Mouse (Mus musculus) heart, adult 2 months (tissue): ENCODE measurements around the gene Pomt1. TPM values are rescaled to one million over a fixed set of nuclear protein-coding genes. Genes with fewer than 3 reads are reported as not detected.

Experiments
- DNase-seq, 2 experiments: peaks; one replicate each; pipeline ENCODE4 v3.0.0; 2021
- H3K27ac ChIP-seq: fragments of 200-600 bp; 2 replicates; pipeline ENCODE4 v1.8.1; 2022
- H3K27me3 ChIP-seq: fragments of 200-500 bp; 2 replicates; pipeline ENCODE4 v1.6.1; 2012; ENCODE audit warnings: mild to moderate bottlenecking, low read length, inconsistent platforms, mixed read lengths; ENCODE audit not compliant: control insufficient read depth, insufficient read depth
- H3K36me3 ChIP-seq: fragments of 200-500 bp; 2 replicates; pipeline ENCODE4 v1.6.1; 2012; ENCODE audit warnings: low read length, inconsistent platforms; ENCODE audit not compliant: control insufficient read depth, insufficient read depth
- H3K4me1 ChIP-seq: fragments of 200-500 bp; 2 replicates; pipeline ENCODE4 v1.6.1; 2011; ENCODE audit warnings: low read length; ENCODE audit not compliant: control insufficient read depth, insufficient read depth
- H3K4me3 ChIP-seq: fragments of 200-600 bp; 2 replicates; pipeline ENCODE4 v1.8.1; 2022
- H3K79me2 ChIP-seq: fragments of 200-500 bp; replicated peaks from 2 replicates; pipeline ENCODE4 v1.6.1; 2012; ENCODE audit warnings: mild to moderate bottlenecking, inconsistent platforms, low read length, moderate library complexity, mixed read lengths; ENCODE audit not compliant: control insufficient read depth, insufficient read depth
- H3K9ac ChIP-seq: fragments of 200-500 bp; 2 replicates; pipeline ENCODE4 v1.6.1; 2012; ENCODE audit warnings: low read depth, mild to moderate bottlenecking, control low read depth, inconsistent platforms, low read length, mixed read lengths
- CTCF ChIP-seq: fragments of 200-600 bp; IDR thresholded peaks from 2 replicates; pipeline ENCODE4 v1.8.1; 2022; ENCODE audit warnings: antibody characterized with exemption, mild to moderate bottlenecking, moderate library complexity
- EP300 ChIP-seq: fragments of 200-500 bp; IDR thresholded peaks from 2 replicates; pipeline ENCODE4 v1.6.1; 2011; ENCODE audit warnings: low read depth, low read length, control low read depth; ENCODE audit not compliant: insufficient read depth
- POLR2A ChIP-seq: fragments of 200-500 bp; IDR thresholded peaks from 2 replicates; pipeline ENCODE4 v1.6.1; 2011; ENCODE audit warnings: mild to moderate bottlenecking, low read depth, low read length, control low read depth; ENCODE audit not compliant: insufficient read depth
- WGBS: fragments of 180-500 bp; shearing (Covaris S2); methylation state at CpG from one replicate; pipeline ENCODE4 v1.1.7; 2018; 5-methylcytosine and 5-hydroxymethylcytosine counted together
- intact Hi-C: fragments of 180-260 bp; cut with DNase I; formaldehyde crosslinking; loops from one replicate; pipeline ENCODE4 v1.15.1; 2025
- polyA plus RNA-seq: library from polyadenylated mRNA; depleted of rRNA; stranded (reverse); fragments of >200 nt; gene quantifications from 2 replicates; pipeline ENCODE4 v1.2.3, GENCODE M21; 2012
- total RNA-seq, 2 experiments: library from RNA; stranded (reverse); gene quantifications; 2 replicates each; pipeline ENCODE4 v1.2.3; 2021

Gene Pomt1
- total and polyA plus RNA-seq, 3 experiments: 13.1 to 17.7 (median 16.9) TPM

- whole genome bisulfite sequencing: 76% methylated on average over 5 of the region's 5 CpGs
- H3K36me3 ChIP-seq: no peaks in the 10 kb centered on the region; the same call in 1 of the 2 replicates
- no peaks in the 10 kb centered on the region for H3K79me2 ChIP-seq
- H3K27me3 ChIP-seq: no peaks in the 10 kb centered on the region
- intact Hi-C loops: no loop called here
- H3K4me1 ChIP-seq: peaks cover 2% of the 10 kb centered on the region; the same call in 1 of the 2 replicates
- no peak for TF ChIP-seq POLR2A
- TF ChIP-seq EP300: no peak
- TF ChIP-seq CTCF: no peak
- no peak overlapping the region for H3K4me3 ChIP-seq
- no peak for DNase-seq
- no peak overlapping the region for H3K9ac ChIP-seq
- H3K27ac ChIP-seq: no peak overlapping the region
Measured at GRCm38 (mm10) chr2:32218113-32218512, 18.3 kb upstream of the Pomt1 start.

GRCm38 (mm10) chr2:32218541-32219334, 17.7 kb upstream of the Pomt1 start:
- Histone ChIP-seq H3K4me1 (peaks cover 2% of the 10 kb centered on the region; the same call in 1 of the 2 replicates), H3K79me2 (no peaks in the 10 kb centered on the region), H3K4me3 (no peak overlapping the region), H3K9ac (no peak overlapping the region), H3K27me3 (no peaks in the 10 kb centered on the region), H3K36me3 (no peaks in the 10 kb centered on the region; the same call in 1 of the 2 replicates), H3K27ac (no peak overlapping the region; the same call in 1 of the 2 replicates)
- DNase-seq: peak in 1 of 2 experiments; percentile 43
- TF ChIP-seq CTCF: no peak
- TF ChIP-seq EP300: peak; percentile 60; the same call in 1 of the 2 replicates
- no peak for TF ChIP-seq POLR2A
- 78% methylated on average over 11 of the region's 11 CpGs for WGBS
- intact Hi-C loops: no loop called here

- Histone ChIP-seq H3K79me2 (no peaks in the 10 kb centered on the region), H3K27ac (no peak overlapping the region), H3K36me3 (no peaks in the 10 kb centered on the region; the same call in 1 of the 2 replicates), H3K4me1 (peaks cover 2% of the 10 kb centered on the region; the same call in 1 of the 2 replicates), H3K4me3 (no peak overlapping the region), H3K27me3 (no peaks in the 10 kb centered on the region), H3K9ac (no peak overlapping the region)
- intact Hi-C loops: no loop called here
- TF ChIP-seq EP300 (no peak), CTCF (no peak), POLR2A (no peak)
- no peak for DNase-seq
- WGBS: 89% methylated on average over 14 of the region's 14 CpGs
Measured at GRCm38 (mm10) chr2:32219501-32219900, 16.9 kb upstream of the Pomt1 start.

- Histone ChIP-seq H3K9ac (no peak overlapping the region), H3K4me1 (peaks cover 2% of the 10 kb centered on the region; the same call in 1 of the 2 replicates), H3K4me3 (no peak overlapping the region), H3K36me3 (no peaks in the 10 kb centered on the region; the same call in 1 of the 2 replicates), H3K27me3 (no peaks in the 10 kb centered on the region), H3K27ac (no peak overlapping the region), H3K79me2 (no peaks in the 10 kb centered on the region)
- DNase-seq: peak in 1 of 2 experiments; percentile 48
- TF ChIP-seq POLR2A (no peak), EP300 (no peak), CTCF (no peak)
- WGBS: 85% methylated on average over 6 of the region's 6 CpGs
- intact Hi-C loops: no loop called here
Measured at GRCm38 (mm10) chr2:32220021-32220420, 16.4 kb upstream of the Pomt1 start.

GRCm38 (mm10) chr2:32220969-32221368, 15.4 kb upstream of the Pomt1 start:
- DNase-seq: no peak
- no peak overlapping the region for H3K27ac ChIP-seq
- no peak overlapping the region for H3K9ac ChIP-seq
- no peak for TF ChIP-seq POLR2A
- TF ChIP-seq EP300: no peak
- TF ChIP-seq CTCF: no peak
- H3K4me1 ChIP-seq: peaks cover 2% of the 10 kb centered on the region; the same call in 1 of the 2 replicates
- no peaks in the 10 kb centered on the region for H3K79me2 ChIP-seq
- H3K27me3 ChIP-seq: no peaks in the 10 kb centered on the region
- intact Hi-C loops: no loop called here
- WGBS: 95% methylated on average over 10 of the region's 10 CpGs
- no peaks in the 10 kb centered on the region; the same call in 1 of the 2 replicates for H3K36me3 ChIP-seq
- H3K4me3 ChIP-seq: no peak overlapping the region

- 81% methylated on average over 7 of the region's 7 CpGs for WGBS
- Histone ChIP-seq H3K9ac (no peak overlapping the region), H3K4me1 (peaks cover 2% of the 10 kb centered on the region; the same call in 1 of the 2 replicates), H3K27me3 (no peaks in the 10 kb centered on the region), H3K36me3 (no peaks in the 10 kb centered on the region; the same call in 1 of the 2 replicates), H3K4me3 (no peak overlapping the region), H3K79me2 (no peaks in the 10 kb centered on the region), H3K27ac (no peak overlapping the region)
- TF ChIP-seq EP300: no peak
- no peak for TF ChIP-seq POLR2A
- no peak for TF ChIP-seq CTCF
- intact Hi-C loops: no loop called here
- no peak for DNase-seq
Measured at GRCm38 (mm10) chr2:32221577-32221976, 14.8 kb upstream of the Pomt1 start.
